Mouse (Mus musculus) cerebellum, adult 2 months (tissue): ENCODE measurements at regions not wholly inside any gene's neighbourhood (a gene's known extent, or its start where the extent isn't known, plus 50 kb on each side); places are given as distances from the start of the nearest gene placed in this dataset.

Experiments used
- CTCF ChIP-seq: fragments of 200-500 bp; IDR thresholded peaks from 2 replicates; pipeline ENCODE4 v1.5.1; 2011; ENCODE audit warnings: low read depth, mild to moderate bottlenecking, control low read depth, low read length, moderate library complexity, borderline replicate concordance; ENCODE audit not compliant: insufficient read depth
- POLR2A ChIP-seq: fragments of 200-500 bp; IDR thresholded peaks from 2 replicates; pipeline ENCODE4 v1.6.1; 2011; ENCODE audit warnings: low read length, control low read depth, borderline replicate concordance; ENCODE audit not compliant: insufficient read depth

GRCm38 (mm10) chr7:70483536-70483935, 117.0 kb upstream of the Nr2f2 start:
- TF ChIP-seq CTCF (no peak), POLR2A (no peak)
